Mouse (Mus musculus) megakaryocyte-erythroid progenitor cell, adult 5-6 weeks (primary cell): ENCODE data around the gene 4930590J08Rik. TPM values are rescaled to one million over a fixed set of nuclear protein-coding genes. Genes with fewer than 3 reads are reported as not detected.

Experiments
- ATAC-seq: replicated peaks from 2 replicates; pipeline ENCODE4 v1.8.0; 2016; ENCODE audit warnings: mild to moderate bottlenecking, inconsistent platforms; ENCODE audit not compliant: severe bottlenecking, poor library complexity, low FRiP score, low TSS enrichment
- total RNA-seq, 2 experiments: library from RNA; stranded (forward) in 1 of 2; stranded (reverse) in 1 of 2; fragments of 200-1000, 215-1000 nt in 1 of 2; fragments of >200 nt in 1 of 2; fragmentation: Nextera tagmentation in 1 of 2; gene quantifications; 2 replicates each; pipeline ENCODE4 v1.2.3; 2014 to 2017

Gene 4930590J08Rik
- total RNA-seq, 2 experiments from 2014 or later: 2.5 TPM; not detected in 1

DNA sequence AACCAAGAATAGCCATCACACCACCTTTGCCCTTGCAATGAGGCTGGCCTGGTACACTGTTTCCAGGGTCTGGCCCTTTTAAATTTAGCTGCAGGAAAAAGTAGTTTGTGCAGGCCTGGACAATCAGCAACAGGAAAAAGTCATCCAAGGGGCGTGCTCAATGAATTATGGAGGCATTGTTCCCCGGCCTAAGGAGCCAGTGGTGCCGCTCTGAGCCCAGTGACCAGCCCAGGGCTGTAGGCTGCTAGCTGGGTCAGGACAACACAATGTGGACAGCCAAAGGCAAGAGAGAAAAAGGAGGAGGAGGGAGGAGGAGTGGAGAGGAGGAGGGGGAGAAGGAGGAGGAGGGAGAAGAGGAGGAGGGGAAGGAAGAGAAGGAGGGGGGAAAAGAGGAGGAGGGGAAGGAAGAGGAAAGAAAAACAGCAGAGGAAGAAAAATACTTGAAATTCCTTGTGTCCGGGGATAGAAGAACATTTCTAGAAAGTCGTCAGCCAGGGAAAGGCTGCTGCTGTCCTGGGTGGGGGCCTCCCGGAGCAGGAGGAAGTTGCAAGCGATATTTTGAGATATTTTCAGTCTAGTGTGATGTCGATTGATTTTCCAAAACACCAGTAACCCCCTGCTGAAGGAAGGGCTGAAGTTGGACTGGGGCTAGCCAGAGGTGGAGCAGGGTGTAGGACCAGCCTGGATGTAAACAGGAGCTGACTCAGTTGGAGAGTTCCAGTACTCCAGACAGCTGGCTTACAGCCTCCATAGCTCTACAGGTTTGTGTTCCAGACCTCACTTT lies 57.6 kb downstream of the 4930590J08Rik start:
- no peak for ATAC-seq

DNA sequence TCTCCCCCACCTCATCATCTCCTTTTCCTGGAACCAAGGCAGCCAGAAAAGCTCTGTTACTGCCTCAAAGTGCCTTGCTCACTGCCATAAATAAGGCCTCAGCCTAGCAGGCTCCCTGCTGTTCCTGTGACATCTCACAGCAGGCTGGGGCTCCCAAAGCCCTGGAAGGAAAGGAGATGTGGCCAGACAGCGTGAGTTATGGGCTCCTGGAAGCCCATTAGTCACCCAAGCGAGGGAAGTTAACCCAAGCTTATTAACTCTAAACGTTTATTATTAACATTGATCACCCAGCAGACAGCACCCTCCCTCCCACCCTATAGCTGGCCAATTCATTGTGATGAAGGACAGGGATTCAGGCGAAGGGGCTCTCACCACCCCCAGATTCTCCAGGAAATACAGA lies 60.8 kb downstream of the 4930590J08Rik start:
- ATAC-seq: no peak

DNA sequence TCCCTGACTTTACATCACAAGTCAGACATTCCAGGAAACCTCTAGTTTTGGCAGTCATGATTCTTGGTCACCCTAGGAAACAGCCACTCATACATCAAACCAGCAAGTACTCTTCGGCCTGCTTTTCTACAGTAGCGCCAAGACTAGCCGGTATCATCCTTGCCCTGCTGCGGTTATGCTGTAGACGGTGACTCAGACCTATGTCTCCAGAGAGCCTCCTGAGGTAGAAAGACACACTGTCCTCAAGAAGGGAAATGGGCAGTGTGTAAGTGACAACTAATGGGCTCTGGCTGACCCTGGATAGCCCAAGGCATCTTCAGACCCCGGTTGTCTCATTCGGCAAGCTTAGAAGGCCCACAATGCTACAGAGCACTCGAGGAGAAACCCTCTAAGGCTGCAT lies 62.5 kb downstream of the 4930590J08Rik start:
- no peak for ATAC-seq

DNA sequence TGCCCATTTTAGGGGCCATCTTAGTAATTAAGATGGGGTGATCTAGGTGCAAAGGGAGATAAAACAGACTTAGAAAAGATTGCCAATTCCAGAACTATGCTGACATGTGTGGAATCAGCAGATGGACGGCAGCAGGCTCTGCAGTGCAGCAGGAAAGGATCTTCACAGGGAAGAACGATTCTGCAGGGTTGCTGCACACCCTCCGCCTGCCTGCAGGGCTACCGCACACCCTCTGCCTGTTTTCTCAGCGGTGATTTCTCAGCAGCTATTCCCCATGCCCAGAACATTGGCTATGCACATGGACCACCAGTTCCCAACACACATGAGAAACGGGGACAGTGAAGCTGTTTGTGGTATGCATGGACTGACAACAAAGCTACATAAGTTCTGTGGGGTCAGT lies 63.4 kb downstream of the 4930590J08Rik start:
- no peak for ATAC-seq

DNA sequence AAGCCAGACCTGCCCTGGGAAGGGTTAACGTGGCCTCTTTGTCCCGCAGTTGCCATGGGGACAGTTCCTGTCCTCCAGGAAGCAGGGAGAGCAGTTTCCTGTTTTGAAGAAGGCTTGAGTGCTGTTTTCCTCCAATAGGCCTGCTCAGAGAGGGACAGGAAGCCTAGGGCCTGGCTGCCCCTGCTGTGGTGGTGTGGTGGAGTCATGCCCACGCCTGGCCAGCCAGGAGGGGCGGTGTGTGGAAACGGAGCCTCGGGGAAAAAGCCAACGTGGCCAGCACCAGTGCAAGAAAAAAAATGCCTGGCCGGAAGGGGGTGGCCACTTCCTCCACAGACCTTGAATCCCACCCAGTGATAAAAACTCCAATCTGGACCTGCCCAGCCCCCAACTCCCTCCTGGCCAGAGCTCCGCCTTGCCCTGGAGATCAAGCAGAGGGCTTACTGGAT lies 69.6 kb downstream of the 4930590J08Rik start:
- 0 out of 2 replicates have a peak, but pooled peaks have one; percentile 18 for ATAC-seq

DNA sequence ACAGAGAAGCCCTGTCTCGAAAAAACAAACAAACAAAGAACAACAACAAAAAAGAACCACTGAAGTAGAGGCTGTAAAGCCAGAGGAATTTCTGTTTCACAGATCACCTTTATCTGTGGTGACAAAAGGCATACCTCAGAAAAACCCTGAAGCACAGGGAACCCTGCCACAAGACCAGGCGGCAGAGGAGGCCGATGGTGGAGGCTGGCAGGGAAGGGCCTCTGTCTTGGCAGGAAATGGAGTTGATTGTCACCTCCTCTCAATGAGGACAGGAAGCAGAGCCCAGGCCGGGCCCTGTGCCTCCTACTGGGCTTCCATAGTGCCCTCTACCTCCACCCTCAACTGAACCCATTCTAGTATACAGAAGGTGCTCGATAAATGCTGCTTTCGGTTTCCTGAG lies 71.4 kb downstream of the 4930590J08Rik start:
- ATAC-seq: no peak

DNA sequence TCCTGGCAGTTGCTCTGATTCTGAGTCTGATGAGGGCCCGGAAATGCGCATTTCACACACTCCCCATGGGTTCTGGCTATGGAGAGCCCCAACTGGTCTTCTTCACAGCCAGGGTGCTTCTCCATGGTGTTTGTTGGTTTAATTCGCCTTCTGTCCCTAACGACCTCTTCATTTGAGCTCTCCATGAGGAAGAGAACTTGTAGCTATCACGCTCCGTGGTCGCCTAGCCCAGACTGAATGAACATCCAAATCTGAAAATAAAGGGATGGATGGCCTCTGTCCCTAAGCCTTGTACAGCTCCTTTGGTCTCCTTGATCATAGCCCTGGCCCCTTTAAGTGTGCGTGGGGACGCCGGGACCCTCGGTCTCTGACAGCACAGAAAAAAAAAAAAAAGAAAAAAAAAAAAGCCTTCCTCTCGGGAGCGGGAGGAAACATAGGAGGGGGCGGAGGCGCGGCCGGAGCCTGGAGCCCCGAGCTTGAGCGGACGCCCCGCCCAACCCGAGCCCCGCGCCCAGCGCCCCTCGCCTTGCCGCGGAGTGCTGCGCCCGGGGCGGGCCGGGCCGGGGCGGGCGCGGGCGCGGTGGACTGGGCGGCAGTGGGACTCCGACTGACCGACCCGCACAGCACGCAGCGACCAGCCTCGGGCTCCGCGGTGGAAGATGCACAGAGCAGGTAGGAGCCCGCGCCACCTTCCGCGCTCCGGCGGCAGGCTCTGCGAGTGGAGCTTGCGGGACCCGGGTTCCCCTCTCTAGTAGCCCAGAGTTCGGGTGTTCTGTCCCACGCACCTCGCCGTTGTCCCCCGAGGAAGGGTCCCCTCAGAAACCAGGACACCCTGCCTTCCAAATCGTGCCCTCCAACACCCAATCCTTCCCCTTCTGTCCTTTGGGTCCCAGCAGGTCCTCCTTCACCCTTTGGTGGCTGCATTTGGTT lies 76.0 kb downstream of the 4930590J08Rik start, which contains the start of gene Fgd5:
TSS of gene Fgd5 (plus strand) at position 508 of the 930 bp plus-strand sequence.
- ATAC-seq: no peak

DNA sequence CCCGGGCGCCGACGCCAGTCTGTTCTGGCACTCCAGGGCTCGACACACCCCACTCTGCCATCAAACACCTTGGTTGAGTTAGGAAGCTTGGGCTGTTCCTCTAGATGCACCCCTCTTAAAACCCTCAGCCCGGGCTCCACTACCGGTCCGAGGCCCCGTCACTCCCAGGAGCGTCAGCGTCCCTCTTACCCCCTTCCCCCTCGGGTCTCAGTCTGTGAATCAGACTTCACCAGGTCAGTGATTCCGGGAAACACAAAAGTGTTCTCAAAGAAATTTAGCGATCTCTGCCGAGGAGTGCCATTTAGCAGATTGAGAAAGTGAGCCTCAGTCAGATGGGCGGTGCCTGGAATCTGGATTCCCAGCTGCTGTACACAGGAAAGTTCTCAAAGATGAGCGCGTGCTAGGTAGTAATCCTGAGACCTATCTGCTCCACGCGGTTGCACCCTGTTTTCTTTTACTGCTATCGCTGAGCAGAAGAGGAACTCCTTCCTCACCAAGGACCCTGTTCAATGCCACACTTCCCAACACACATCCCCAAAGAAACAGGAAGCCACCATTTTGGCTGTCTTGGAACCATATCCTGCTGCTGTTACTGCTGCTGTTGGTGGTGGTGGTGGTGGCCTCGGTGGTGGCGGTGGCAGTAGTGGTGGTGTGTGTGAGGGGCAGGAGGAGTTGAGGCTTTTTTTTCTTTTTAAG lies 76.8 kb downstream of the 4930590J08Rik start:
- no peak for ATAC-seq

DNA sequence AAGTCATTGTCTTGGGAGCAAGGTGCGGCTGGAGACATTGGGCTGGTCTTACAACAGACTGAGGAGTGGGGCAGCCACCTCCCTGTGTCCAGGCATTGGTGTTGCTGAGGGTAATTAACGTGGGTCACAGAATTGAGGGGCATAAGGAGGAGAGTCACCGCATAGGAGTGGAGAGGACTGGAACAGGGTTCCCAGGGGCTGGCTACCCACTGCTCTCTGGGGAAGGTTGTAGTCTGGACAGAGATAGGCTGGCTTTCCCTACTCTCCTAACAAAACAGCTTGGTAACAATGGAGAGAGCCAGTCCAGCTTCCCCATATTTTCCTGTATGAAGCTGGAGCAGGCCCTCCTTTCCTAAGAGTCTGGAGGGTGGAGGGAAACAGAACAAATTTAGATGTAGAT lies 77.4 kb downstream of the 4930590J08Rik start:
- ATAC-seq: no peak

DNA sequence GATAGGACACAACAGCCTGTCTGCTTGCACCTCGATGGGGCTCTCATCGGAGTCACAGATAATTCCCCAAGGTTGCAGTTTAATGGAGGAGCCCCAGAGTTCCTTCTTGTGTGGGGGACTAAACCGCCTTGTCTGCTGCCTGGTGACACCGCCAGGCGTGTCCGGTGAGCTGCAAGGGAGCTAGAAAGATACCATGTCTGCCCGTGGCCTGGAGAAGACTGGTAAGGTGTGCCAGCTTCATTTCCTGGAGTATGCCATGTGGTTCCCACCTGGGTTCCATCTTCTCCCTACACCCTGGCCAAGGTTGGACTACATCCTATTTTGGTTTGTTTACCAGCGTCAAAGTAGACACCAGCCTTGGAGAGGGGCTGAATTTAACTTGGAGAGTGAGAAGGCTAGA lies 87.5 kb downstream of the 4930590J08Rik start:
- ATAC-seq: no peak

DNA sequence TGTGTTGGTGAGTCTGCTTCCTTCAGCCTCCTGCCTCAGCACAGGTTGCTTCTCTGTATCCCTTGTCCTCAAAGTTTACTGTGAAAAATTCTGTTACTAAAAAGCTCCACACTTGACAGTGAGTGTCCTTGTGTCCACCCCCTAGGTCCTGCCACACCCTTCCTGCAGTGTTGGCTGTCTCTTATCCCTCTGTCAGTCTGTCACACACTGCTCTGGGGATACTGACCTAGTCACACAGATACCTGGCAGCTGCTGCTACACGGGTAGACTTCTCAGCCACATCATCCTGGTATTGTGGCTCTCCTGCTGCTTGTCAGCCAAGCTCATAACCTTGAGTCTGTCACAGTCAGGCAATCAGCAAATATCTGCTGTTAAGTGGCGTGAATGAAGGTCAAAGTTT lies 90.2 kb downstream of the 4930590J08Rik start:
- peak; percentile 71 for ATAC-seq

DNA sequence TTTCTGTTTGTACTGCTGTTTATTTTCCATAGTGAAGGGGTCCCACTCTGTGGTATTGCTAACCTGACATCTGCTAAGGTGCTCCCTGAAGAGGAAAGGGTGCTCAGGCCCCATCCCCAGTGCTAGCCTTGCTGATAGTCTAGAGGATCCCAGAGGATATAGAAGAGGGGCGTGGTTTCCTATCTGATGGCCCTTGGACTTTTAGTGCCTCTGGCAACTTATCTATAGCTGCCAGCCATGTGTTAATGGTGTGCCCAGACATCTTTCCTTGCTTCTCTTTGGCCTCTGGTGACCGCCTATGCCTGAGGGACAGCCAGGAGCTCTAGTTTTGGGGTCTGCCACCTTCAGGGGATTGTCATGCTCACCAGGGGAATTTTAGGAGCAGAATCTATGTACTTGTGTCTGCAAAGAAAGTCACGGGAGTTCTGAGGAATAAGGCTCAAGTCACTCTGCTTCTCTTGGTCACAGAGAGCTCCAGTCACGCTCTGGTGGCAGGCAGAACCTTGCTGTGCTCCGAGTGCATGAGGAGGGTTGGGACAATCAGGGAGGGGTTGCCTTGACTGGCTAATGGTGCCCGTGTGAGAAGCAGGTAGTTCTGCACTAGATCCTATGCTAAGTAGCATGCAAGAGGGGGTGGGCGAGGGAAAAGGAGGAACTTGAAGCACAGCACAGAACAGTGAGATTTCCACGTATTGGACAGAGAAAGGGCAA lies 91.3 kb downstream of the 4930590J08Rik start:
- ATAC-seq: peak; percentile 38

DNA sequence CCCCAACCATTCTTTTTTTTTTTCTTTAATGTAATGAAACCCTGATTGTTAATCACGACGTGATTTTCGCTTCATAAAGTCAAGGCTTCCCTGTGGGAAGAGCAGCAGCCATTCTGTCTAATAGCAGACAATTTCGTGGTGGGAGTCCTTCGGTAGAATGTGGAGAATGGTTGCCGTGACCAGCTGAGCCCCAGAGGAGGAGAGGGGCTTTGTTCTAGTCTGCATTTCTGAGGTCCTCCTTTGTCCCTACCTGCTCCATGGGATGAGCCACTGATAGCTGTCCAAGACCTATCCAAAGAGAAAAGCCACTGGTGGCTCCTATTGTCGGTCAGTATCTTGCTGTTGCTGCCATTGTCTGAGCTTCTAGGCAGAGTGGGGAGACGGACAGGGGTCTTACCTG lies 93.5 kb downstream of the 4930590J08Rik start:
- ATAC-seq: no peak

Other genes with a start within 250 kb of the 4930590J08Rik start
- gene Slc6a6, start 218.8 kb upstream of the 4930590J08Rik start, total RNA-seq (2014; fragmentation: Nextera tagmentation): 34.0 and 48.8 TPM in 2 replicates
- gene Slc6a6, start 218.8 kb upstream of the 4930590J08Rik start, total RNA-seq (2017): 19.8 and 21.3 TPM in 2 replicates
- gene Grip2, start 75.6 kb upstream of the 4930590J08Rik start, total RNA-seq (2014; fragmentation: Nextera tagmentation): not detected in 2 replicates
- 0.08 TPM in 1 of 2 replicates, not detected in the other for gene Grip2, start 75.6 kb upstream of the 4930590J08Rik start, total RNA-seq (2017)
- gene Ccdc174, start 24.8 kb upstream of the 4930590J08Rik start, total RNA-seq (2014; fragmentation: Nextera tagmentation): 23.6 and 43.2 TPM in 2 replicates
- gene Ccdc174, start 24.8 kb upstream of the 4930590J08Rik start, total RNA-seq (2017): 69.8 and 72.5 TPM in 2 replicates
- not detected in 2 replicates for gene Fgd5, start 76.1 kb downstream of the 4930590J08Rik start, total RNA-seq (2014; fragmentation: Nextera tagmentation)
- gene Fgd5, start 76.1 kb downstream of the 4930590J08Rik start, total RNA-seq (2017): 0.34 TPM in 1 of 2 replicates, not detected in the other
- gene Nr2c2, start 188.6 kb downstream of the 4930590J08Rik start, total RNA-seq (2014; fragmentation: Nextera tagmentation): 38.0 and 52.8 TPM in 2 replicates
- gene Nr2c2, start 188.6 kb downstream of the 4930590J08Rik start, total RNA-seq (2017): 36.6 and 47.4 TPM in 2 replicates